Mouse (Mus musculus): Measurements from ENCODE around the gene C330007P06Rik.
A peak's percentile ranks its signal among the peaks of the same experiment; 100 is the strongest.
"Not testable (repeated sequence)": the region's sequence is repeated elsewhere in the genome, so short reads cannot be mapped to it uniquely, and the experiment has no call there.

The C330007P06Rik gene

DNA sequence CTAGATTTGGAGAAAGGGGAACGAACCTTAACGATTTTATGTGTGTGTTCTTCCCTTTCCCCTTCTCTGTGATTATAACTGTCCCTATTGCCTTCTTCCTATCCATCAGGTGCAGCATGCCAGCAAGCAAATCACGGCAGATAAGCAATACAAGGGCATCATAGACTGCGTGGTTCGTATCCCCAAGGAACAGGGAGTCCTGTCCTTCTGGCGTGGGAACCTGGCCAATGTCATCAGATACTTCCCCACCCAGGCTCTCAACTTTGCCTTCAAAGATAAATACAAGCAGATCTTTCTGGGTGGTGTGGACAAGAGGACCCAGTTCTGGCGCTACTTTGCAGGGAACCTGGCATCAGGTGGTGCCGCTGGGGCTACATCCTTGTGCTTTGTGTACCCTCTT lies 77.2 kb downstream of the C330007P06Rik start:
- DNase-seq, result not testable (repeated sequence)

DNA sequence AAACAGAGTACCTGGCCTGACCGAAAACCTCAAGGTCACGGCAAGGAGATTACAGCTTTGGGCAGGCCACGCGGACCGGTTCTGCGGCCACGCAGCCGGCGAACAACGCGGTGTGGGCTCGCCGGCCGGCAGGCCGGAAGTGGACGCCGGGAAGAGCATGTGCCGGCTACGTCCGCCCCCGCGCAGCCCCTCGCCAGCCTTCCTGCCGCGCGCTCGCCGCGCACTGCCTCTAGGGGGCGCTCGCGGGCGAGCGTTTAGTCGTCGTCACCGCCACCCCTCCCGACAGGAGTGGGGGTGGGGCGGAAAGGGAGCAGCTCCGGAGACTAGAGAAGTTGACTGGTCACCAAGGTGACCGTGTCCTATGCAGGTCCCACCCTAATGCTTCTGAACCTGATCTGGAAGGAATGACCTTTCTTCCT lies 77.7 kb downstream of the C330007P06Rik start:
- peak; percentile 77 to 78 for DNase-seq

GRCm38 (mm10) chrX:36795424-36796162 lies 78.3 kb downstream of the C330007P06Rik start, which contains the start of gene Slc25a5:
Slc25a5 (plus strand) TSS chrX:36795651.
- peak; percentile 88 to 91 for DNase-seq

DNA sequence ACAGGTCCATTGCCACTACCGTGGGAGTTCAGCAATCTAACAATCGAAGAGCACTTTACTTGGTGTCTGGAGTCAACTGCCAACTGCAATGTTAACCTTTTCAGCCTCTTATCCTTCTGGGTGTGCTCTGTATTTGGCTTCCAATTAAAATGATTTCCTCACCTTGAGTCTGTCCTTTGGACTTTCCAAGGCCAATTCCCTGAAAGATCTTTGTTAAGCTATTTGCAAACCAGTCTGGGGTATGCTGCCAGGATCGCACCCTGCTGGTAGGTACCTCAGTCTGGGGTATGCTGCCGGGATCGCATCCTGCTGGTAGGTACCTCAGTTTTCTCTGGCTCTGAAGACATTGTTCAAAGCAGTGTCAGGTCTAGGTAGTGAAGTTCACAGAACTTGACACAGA lies 79.3 kb downstream of the C330007P06Rik start:
- peak in 1 of 2 experiments; percentile 36 for DNase-seq

DNA sequence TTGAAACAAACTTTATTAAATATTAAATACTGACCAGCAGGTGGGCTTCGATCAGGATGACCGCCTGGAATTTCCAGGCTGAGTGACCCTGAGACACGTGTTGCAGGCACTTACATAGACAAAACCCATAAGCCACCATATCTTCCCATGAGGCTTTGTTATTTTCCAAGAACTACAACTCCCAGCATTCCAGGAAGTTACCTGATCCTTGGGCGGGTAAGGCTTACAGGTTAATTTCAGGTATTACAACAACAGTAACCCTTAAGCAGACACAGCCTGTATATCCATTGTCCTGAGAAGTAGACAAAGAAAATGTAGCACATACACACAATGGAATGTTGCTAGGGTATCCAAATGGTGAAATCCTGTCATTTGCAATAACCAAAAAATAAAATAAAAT lies 84.6 kb downstream of the C330007P06Rik start:
- no peak for DNase-seq

DNA sequence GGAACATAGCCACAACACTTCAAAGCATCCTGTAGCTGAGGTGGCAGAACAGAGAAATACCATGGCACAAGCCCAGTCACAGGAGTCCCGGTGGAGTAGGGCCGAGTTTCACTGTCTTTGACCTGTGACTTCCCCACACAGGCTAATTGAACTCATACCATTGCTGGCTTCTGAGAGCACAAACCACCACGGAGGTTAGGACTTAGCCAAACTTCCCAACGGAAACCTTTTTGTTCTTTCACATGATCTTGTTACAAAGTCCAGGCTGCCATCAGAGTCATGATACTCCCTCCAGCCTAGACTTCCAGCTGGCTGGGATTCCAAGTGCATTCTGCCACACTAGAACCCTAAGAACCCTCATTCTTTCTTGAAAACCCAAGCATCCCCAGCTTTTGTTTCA lies 96.2 kb downstream of the C330007P06Rik start:
- peak; percentile 20 to 49 for DNase-seq

DNA sequence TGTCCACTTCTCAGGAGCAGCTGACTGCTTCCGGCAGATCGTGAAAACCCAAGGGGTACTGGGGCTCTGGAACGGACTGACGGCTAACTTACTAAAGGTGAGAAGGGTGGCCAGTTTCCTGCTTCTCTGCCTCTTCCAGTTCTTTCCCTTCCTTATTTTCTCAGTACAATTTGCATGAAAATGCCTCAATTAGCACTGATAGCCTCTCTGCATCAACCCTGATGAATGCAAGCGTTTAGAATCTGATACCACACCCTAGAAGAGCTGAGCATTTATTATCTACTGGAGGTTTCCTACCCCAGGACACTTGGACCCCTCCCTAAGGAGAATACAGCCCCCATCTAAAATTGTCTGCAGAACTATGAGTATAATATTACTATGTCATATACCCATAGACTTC lies 98.4 kb downstream of the C330007P06Rik start:
- DNase-seq, result no peak
